Mouse (Mus musculus) liver, adult 2 months (tissue): ENCODE data around the gene Capg. TPM values are rescaled to one million over a fixed set of nuclear protein-coding genes. Genes with fewer than 3 reads are reported as not detected.

Source experiments
- DNase-seq: peaks from one replicate; pipeline ENCODE4 v3.0.0-alpha.2; 2011; ENCODE audit warnings: low read depth, low spot score; ENCODE audit errors: extremely low read depth
- H3K27ac ChIP-seq: fragments of 200-500 bp; replicated peaks from 2 replicates; pipeline ENCODE4 v1.5.1; 2012; ENCODE audit warnings: low read depth, mild to moderate bottlenecking, control low read depth, inconsistent platforms, low read length; ENCODE audit not compliant: insufficient read depth
- H3K27me3 ChIP-seq: fragments of 200-500 bp; 2 replicates; pipeline ENCODE4 v1.6.1; 2012; ENCODE audit warnings: mild to moderate bottlenecking, moderate library complexity, low read length, inconsistent platforms; ENCODE audit not compliant: control insufficient read depth, insufficient read depth
- H3K36me3 ChIP-seq: fragments of 200-500 bp; 2 replicates; pipeline ENCODE4 v1.6.1; 2012; ENCODE audit warnings: low read length, inconsistent platforms; ENCODE audit not compliant: control insufficient read depth, insufficient read depth
- H3K4me1 ChIP-seq: fragments of 200-500 bp; 2 replicates; pipeline ENCODE4 v1.6.1; 2011; ENCODE audit warnings: low read length; ENCODE audit not compliant: control insufficient read depth, insufficient read depth
- H3K4me3 ChIP-seq: fragments of 200-500 bp; 2 replicates; pipeline ENCODE4 v1.5.1; 2011; ENCODE audit warnings: low read depth, mild to moderate bottlenecking, control low read depth, low read length, moderate library complexity; ENCODE audit not compliant: insufficient read depth
- H3K79me2 ChIP-seq: fragments of 200-500 bp; 2 replicates; pipeline ENCODE4 v1.6.1; 2012; ENCODE audit warnings: inconsistent platforms, mild to moderate bottlenecking, low read length, moderate library complexity; ENCODE audit not compliant: control insufficient read depth, insufficient read depth
- H3K9ac ChIP-seq: fragments of 200-500 bp; 2 replicates; pipeline ENCODE4 v1.6.1; 2012; ENCODE audit warnings: low read depth, mild to moderate bottlenecking, control low read depth, inconsistent platforms, low read length
- CTCF ChIP-seq: fragments of 200-500 bp; IDR thresholded peaks from 2 replicates; pipeline ENCODE4 v1.5.1; 2011; ENCODE audit warnings: low read depth, low read length, control low read depth
- POLR2A ChIP-seq: fragments of 200-500 bp; IDR thresholded peaks from 2 replicates; pipeline ENCODE4 v1.6.1; 2011; ENCODE audit warnings: low read length, control low read depth; ENCODE audit not compliant: insufficient read depth; ENCODE audit errors: extremely low read depth
- WGBS: fragments of 180-500 bp; shearing (Covaris S2); methylation state at CpG from one replicate; pipeline ENCODE4 v1.1.7; 2018; 5-methylcytosine and 5-hydroxymethylcytosine counted together
- polyA plus RNA-seq: library from polyadenylated mRNA; depleted of rRNA; stranded (reverse); fragments of >200 nt; gene quantifications from 2 replicates; pipeline ENCODE4 v1.2.3, GENCODE M21; 2012; rRNA removed
- total RNA-seq: library from RNA; depleted of rRNA; stranded (reverse); fragments of >200 nt; gene quantifications from 2 replicates; pipeline ENCODE4 v1.2.3, GENCODE M21; 2014; rRNA removed

Capg gene
- total and polyA plus RNA-seq, 2 experiments = 2.8 to 3.9 TPM

DNA sequence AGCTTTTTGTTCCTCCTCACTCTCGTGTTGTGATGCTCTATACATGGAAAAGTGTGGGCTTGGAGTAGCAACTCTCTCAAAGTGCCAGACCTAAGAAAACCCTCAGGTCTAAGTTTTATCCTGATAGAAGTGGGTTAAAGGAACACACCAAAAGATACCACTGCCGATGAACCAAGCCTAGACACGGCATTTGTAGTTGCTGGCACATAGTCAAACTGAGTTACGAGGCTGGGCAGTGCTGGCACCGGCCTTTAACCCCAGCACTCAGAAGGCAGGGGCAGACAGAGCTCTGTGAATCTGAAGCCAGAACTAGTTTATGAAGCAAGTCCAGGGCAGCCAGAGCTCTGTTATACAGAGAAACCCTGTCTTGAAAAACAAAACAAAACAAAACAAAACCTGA lies 63.5 kb downstream of the Capg start:
- TF ChIP-seq CTCF = no peak
- no peak for TF ChIP-seq POLR2A
- H3K27ac ChIP-seq = peak overlapping the region; percentile 42
- peaks cover 20% of the 10 kb centered on the region for H3K4me1 ChIP-seq

DNA sequence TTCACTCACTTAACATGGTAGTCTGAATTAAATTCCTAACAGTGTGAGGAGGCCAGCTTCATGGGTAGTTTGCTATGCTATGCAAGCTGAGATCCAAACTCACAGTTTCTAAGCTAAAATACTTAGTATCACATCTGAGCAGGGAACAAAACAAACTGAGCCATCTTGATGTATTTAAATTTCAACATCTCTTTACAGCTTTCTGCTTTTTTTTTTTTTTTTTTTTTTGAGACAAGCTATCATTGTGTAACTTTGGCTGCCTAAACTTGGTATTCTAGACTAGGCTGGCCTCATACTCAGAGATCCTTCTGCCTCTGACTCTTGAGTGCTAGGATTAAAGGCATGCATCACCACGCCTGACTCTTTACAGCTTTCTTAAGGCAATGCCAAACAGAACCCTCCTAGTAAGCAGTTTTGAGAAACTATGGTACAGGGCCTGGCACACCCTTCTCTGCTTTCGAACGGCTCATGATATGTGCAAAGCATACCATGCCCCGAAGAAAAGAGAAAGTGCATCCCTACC lies 64.5 kb downstream of the Capg start:
- no peak overlapping the region for H3K4me3 ChIP-seq
- no peak for DNase-seq
- TF ChIP-seq POLR2A = no peak
- no peak for TF ChIP-seq CTCF
- WGBS = 81% methylated on average over 4 of the region's 4 CpGs
- no peak overlapping the region for H3K9ac ChIP-seq
- peaks cover 5% of the 10 kb centered on the region; the same call in 1 of the 2 replicates for H3K79me2 ChIP-seq
- H3K4me1 ChIP-seq = peaks cover 26% of the 10 kb centered on the region
- 0 out of 2 replicates have a peak overlapping the region, but pooled peaks have one; percentile 18 for H3K27ac ChIP-seq
- no peaks in the 10 kb centered on the region for H3K27me3 ChIP-seq
- peaks cover 81% of the 10 kb centered on the region for H3K36me3 ChIP-seq

More for the DNA sequence above, 63.5 kb downstream of the Capg start:
- WGBS = 23% methylated on average over 5 of the region's 5 CpGs
- Histone ChIP-seq H3K27me3 (no peaks in the 10 kb centered on the region), H3K9ac (no peak overlapping the region), H3K4me3 (no peak overlapping the region), H3K79me2 (peaks cover 3% of the 10 kb centered on the region; the same call in 1 of the 2 replicates), H3K36me3 (peaks cover 81% of the 10 kb centered on the region)
- peak; percentile 82 for DNase-seq

- Histone ChIP-seq H3K4me1 (peaks cover 29% of the 10 kb centered on the region), H3K79me2 (peaks cover 5% of the 10 kb centered on the region; the same call in 1 of the 2 replicates), H3K36me3 (peaks cover 70% of the 10 kb centered on the region), H3K4me3 (no peak overlapping the region), H3K27me3 (no peaks in the 10 kb centered on the region), H3K27ac (no peak overlapping the region), H3K9ac (no peak overlapping the region)
- TF ChIP-seq POLR2A (no peak), CTCF (no peak)
- DNase-seq = no peak
- WGBS = 26% methylated on average over 4 of the region's 4 CpGs
Measured at GRCm38 (mm10) chr6:72610261-72610660, 66.1 kb downstream of the Capg start.

Other genes starting within 250 kb of the Capg start
- not detected in 2 replicates for gene Sftpb, start 239.8 kb upstream of the Capg start, total RNA-seq
- gene Sftpb, start 239.8 kb upstream of the Capg start, polyA plus RNA-seq = 0.31 TPM in 1 of 2 replicates, not detected in the other
- 15.2 TPM in 2 replicates for gene Usp39, start 199.2 kb upstream of the Capg start, total RNA-seq
- 10.5 and 11.9 TPM in 2 replicates for gene Usp39, start 199.2 kb upstream of the Capg start, polyA plus RNA-seq
- 10.2 and 14.2 TPM in 2 replicates for gene 0610030E20Rik, start 197.1 kb upstream of the Capg start, total RNA-seq
- gene 0610030E20Rik, start 197.1 kb upstream of the Capg start, polyA plus RNA-seq = 17.5 and 18.5 TPM in 2 replicates
- 62.9 and 78.9 TPM in 2 replicates for gene Tmem150a, start 188.9 kb upstream of the Capg start, total RNA-seq
- gene Tmem150a, start 188.9 kb upstream of the Capg start, polyA plus RNA-seq = 202 and 244 TPM in 2 replicates
- gene Rnf181, start 177.4 kb upstream of the Capg start, total RNA-seq = 58.1 and 62.6 TPM in 2 replicates
- gene Rnf181, start 177.4 kb upstream of the Capg start, polyA plus RNA-seq = 66.4 and 75.2 TPM in 2 replicates
- gene Vamp5, start 163.9 kb upstream of the Capg start, total RNA-seq = 18.9 and 20.5 TPM in 2 replicates
- 18.3 and 18.5 TPM in 2 replicates for gene Vamp5, start 163.9 kb upstream of the Capg start, polyA plus RNA-seq
- 193 and 238 TPM in 2 replicates for gene Vamp8, start 153.7 kb upstream of the Capg start, total RNA-seq
- 219 and 220 TPM in 2 replicates for gene Vamp8, start 153.7 kb upstream of the Capg start, polyA plus RNA-seq
- gene Ggcx, start 130.1 kb upstream of the Capg start, total RNA-seq = 71.0 and 80.9 TPM in 2 replicates
- 62.4 and 67.3 TPM in 2 replicates for gene Ggcx, start 130.1 kb upstream of the Capg start, polyA plus RNA-seq
- gene Mat2a, start 104.8 kb upstream of the Capg start, total RNA-seq = 54.0 and 59.7 TPM in 2 replicates
- 19.8 and 31.1 TPM in 2 replicates for gene Mat2a, start 104.8 kb upstream of the Capg start, polyA plus RNA-seq
- gene Sh2d6, start 22.7 kb upstream of the Capg start, total RNA-seq = not detected in 2 replicates
- gene Sh2d6, start 22.7 kb upstream of the Capg start, polyA plus RNA-seq = not detected in 2 replicates
- 7.6 and 9.5 TPM in 2 replicates for gene Elmod3, start 54.0 kb downstream of the Capg start, total RNA-seq
- gene Elmod3, start 54.0 kb downstream of the Capg start, polyA plus RNA-seq = 14.7 and 16.0 TPM in 2 replicates
- 151 and 180 TPM in 2 replicates for gene Retsat, start 54.1 kb downstream of the Capg start, total RNA-seq
- 303 and 340 TPM in 2 replicates for gene Retsat, start 54.1 kb downstream of the Capg start, polyA plus RNA-seq
- gene Tgoln1, start 72.6 kb downstream of the Capg start, total RNA-seq = 68.7 and 85.5 TPM in 2 replicates
- 41.4 and 48.0 TPM in 2 replicates for gene Tgoln1, start 72.6 kb downstream of the Capg start, polyA plus RNA-seq
- gene Tcf7l1, start 244.9 kb downstream of the Capg start, total RNA-seq = 0.92 and 1.1 TPM in 2 replicates
- gene Tcf7l1, start 244.9 kb downstream of the Capg start, polyA plus RNA-seq = 5.0 and 6.9 TPM in 2 replicates